Mouse (Mus musculus) brain, embryonic 14.5 days (tissue): ENCODE data around the gene Tbck.

Source experiments
- CTCF ChIP-seq: fragments of 200-500 bp; IDR thresholded peaks from 2 replicates; pipeline ENCODE4 v1.5.1; 2012; ENCODE audit warnings: inconsistent platforms, mild to moderate bottlenecking, moderate library complexity, borderline replicate concordance; ENCODE audit not compliant: insufficient read depth, insufficient read length; ENCODE audit errors: extremely low read depth
- POLR2A ChIP-seq: fragments of 200-500 bp; IDR thresholded peaks from 2 replicates; pipeline ENCODE4 v1.6.1; 2012; ENCODE audit warnings: mild to moderate bottlenecking, inconsistent platforms, borderline replicate concordance; ENCODE audit not compliant: poor library complexity, insufficient read depth, insufficient read length, severe bottlenecking; ENCODE audit errors: extremely low read depth

GRCm38 (mm10) chr3:132876933-132877676 is 193.2 kb downstream of the Tbck start:
- no peak for TF ChIP-seq CTCF
- TF ChIP-seq POLR2A: no peak
